Mouse (Mus musculus): Measurements from ENCODE around the gene Mmp11. TPM values are rescaled to one million over a fixed set of nuclear protein-coding genes. Genes with fewer than 3 reads are reported as not detected.
"Not testable (repeated sequence)": the region's sequence is repeated elsewhere in the genome, so short reads cannot be mapped to it uniquely, and the experiment has no call there.

The Mmp11 gene
- polyA plus RNA-seq, 2 experiments from 2014 or later: 6.1 to 11.8 TPM

DNA sequence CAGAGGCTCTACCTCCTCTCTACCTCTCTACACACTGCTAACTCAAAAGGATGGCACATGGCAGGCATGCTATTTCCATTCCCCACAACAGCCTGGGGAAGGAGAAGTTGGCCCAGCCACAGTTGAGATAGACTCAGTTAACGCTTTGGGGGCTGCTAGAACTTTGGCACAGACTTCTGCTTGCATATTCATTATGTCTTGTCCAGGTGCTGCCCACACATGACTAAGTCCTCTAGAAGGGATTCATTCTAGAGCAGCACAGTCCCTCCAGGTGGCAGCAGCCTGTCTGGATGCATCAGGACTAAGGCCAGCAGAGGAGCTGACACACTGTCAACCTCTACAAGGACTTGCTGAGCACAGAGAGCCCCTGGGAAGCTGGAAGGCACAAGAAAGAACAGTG lies 40.1 kb downstream of the Mmp11 start:
- no peak for ATAC-seq

DNA sequence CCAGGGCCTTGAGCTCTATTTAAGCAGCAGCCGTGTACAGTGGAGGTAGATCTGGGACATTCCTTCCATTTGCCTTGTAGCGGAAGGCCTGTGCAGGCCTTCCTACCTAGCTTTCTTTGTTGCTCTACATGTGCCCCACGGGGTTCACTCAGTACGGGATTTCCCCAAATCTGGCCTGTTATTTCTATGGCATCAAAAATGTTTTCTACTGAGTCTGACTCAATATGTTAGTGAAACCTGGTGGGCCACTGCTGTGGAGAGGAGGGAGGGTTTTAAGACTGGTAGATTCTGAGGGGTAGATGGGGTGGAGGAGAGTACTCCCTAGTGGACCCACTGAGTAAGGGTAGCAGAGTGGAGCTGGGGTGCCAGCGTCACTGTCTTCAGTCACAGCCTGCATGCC lies 40.6 kb downstream of the Mmp11 start:
- ATAC-seq: no peak

DNA sequence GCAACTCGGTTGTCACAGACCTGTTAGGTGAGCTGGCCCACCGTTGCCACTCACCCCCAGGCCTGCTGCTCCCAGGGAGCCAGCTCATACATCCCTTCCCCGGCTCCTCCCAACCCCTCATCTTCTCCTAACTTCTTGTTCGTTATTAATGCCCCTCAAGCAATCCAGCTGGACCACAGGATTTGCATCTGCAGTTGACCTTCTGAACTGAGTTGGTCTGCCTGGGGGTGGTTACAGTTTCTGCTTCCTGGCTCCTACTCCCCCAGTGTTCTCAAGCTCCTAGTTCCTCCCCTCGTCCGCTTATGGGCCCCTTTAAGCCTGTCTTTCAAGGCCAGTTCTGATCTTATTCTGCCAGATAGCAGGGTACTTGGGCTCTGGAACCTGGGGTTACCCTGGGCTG lies 41.7 kb downstream of the Mmp11 start:
- no peak for ATAC-seq

- peak; percentile 98 for ATAC-seq
Measured at GRCm38 (mm10) chr10:75893089-75893750, 43.1 kb downstream of the Mmp11 start, which contains the start of gene Derl3. TSS of gene Derl3 (plus strand) at chr10:75893413.

DNA sequence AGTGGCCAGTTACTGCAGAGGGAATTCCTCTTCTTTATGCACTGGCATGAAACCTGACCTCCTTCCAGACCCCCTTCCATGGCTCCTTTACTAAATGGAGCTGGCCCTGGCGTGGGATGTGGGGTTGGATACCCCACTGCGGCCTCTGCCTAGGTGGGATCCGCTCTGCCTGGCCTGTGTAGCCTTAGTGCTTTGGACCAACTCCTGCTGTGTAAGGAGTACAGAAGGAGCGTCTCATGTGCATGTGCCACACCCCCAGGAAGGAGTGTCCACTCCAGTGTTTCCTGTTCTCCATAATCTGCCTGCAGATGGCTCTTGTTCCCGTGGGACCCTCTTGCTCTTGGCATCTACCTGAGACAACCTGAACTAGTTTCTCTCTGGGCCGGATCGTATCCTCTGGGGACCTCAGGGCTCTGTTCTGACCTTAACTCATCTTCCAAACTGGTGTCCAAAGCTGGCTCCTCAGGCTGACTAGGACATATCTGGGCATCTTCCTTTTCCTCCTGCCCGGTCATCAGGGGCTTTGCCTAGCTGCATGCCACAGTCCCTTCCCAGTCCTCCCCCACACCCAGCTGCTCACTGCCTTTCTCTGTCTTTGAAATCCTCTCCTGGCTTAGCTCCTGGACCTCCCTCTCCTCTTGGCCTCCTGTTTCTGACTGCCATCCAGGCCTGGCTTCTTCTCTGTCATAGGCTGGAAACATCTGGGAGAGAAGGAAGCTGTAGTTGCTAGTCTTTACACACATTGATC lies 46.7 kb downstream of the Mmp11 start:
- no peak for ATAC-seq

DNA sequence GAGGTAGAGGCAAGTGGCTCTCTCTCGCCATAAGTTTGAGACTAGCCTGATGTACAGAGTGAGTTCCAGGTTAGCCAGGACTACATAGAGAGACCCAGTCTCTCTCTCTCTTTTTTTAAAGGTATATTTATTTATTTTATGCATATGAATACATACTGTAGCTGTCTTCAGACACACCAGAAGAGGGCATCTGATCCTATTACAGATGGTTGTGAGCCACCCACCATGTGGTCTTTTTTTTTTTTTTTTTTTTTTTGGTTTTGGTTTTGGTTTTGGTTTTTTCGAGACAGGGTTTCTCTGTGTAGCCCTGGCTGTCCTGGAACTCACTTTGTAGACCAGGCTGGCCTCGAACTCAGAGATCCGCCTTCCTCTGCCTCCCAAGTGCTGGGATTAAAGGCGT lies 48.8 kb downstream of the Mmp11 start:
- not testable (repeated sequence) for ATAC-seq

GRCm38 (mm10) chr10:75884742-75885141 lies 51.6 kb downstream of the Mmp11 start:
- ATAC-seq: no peak

DNA sequence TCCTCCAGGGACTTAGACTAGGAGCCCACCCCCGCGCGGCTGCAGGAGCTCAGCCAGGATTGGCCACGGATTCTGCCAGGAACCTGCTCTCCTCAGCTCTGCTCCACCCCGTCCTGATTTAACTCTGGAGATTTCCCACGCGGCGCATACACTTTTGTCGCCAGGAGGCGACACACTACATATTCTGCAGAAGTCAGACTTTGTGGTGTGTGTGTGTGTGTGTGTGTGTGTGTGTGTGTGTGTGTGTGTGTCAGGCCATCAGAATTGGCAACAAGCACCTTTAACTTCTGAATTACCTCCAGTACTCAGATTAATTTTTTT lies 53.1 kb downstream of the Mmp11 start:
- ATAC-seq: peak; percentile 64

GRCm38 (mm10) chr10:75882433-75883231 lies 53.7 kb downstream of the Mmp11 start:
- ATAC-seq: no peak

DNA sequence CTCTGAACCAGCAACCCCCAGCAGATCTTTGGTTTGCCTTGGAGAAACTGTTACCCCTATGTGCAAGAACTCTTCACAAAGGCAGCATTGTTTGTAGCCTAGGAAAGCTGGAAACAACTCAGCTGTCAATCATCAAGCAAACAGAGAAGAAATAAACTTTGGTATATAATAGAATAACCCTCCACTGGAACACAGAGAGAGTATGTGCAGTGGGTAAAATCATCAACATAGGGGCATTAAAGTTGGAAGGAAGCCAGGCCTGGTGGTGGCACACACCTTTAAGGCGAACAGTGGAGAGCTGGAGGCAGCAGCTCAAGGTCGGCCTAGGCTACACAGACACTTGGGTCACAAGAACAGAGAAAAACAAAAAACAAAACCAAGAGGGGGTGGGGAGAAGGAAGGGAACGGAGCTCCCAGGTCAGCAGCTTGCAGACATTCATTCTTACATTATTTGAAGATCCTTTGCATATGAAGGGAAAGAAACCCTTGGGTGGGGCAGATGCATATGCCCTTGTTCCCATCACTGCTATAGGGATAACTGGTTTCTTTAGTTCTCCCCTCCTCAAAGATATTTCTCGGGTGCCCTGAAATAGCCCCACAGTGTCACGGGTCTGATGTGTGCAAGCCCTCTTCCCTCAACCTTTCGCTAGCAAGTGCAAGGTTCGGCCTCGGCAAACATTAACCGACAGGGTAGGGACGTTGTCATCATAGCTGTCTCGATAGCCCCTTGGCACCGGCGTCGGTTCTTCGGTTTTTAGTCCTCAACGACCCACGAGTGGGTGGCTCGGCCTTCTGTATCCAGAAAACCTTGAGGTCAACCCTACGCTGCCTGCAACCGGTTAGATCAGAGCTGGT lies 54.5 kb downstream of the Mmp11 start:
- ATAC-seq: no peak

- no peak for ATAC-seq
Measured at GRCm38 (mm10) chr10:75880771-75881577, 55.3 kb downstream of the Mmp11 start.

- ATAC-seq: no peak
Measured at GRCm38 (mm10) chr10:75880351-75880750, 55.9 kb downstream of the Mmp11 start.

GRCm38 (mm10) chr10:75878836-75879235 lies 57.5 kb downstream of the Mmp11 start:
- no peak for ATAC-seq

- no peak for ATAC-seq
Measured at GRCm38 (mm10) chr10:75873543-75874170, 62.6 kb downstream of the Mmp11 start.

Other genes starting within 250 kb of the Mmp11 start
- gene Cabin1, start 172.2 kb downstream of the Mmp11 start, polyA plus RNA-seq (2017; shearing (Covaris generic)): 10 to 100 TPM; 25.1 to 30.0 TPM
- 10 to 100 TPM; 73.3 to 80.4 TPM for gene Ddt, start 163.1 kb downstream of the Mmp11 start, polyA plus RNA-seq (2017; shearing (Covaris generic))
- not detected for gene Gm20441, start 155.5 kb downstream of the Mmp11 start, polyA plus RNA-seq (2017; shearing (Covaris generic))
- gene Gstt3, start 155.1 kb downstream of the Mmp11 start, polyA plus RNA-seq (2017; shearing (Covaris generic)): 10 to 100 TPM in 1 of 2 experiments, 1 to 10 TPM in 1; 6.4 to 16.8 TPM
- 1 to 10 TPM in 1 of 2 experiments, not detected in 1; 1.3 TPM for gene Gstt1, start 137.9 kb downstream of the Mmp11 start, polyA plus RNA-seq (2017; shearing (Covaris generic))
- not detected for gene Gstt4, start 114.0 kb downstream of the Mmp11 start, polyA plus RNA-seq (2017; shearing (Covaris generic))
- gene Gstt2, start 99.1 kb downstream of the Mmp11 start, polyA plus RNA-seq (2017; shearing (Covaris generic)): 10 to 100 TPM; 47.5 to 54.8 TPM
- gene Mif, start 76.3 kb downstream of the Mmp11 start, polyA plus RNA-seq (2017; shearing (Covaris generic)): 100 to 1,000 TPM; 486 to 555 TPM
- 1 to 10 TPM; 1.0 to 2.8 TPM for gene Derl3, start 43.1 kb downstream of the Mmp11 start, polyA plus RNA-seq (2017; shearing (Covaris generic))
- gene Smarcb1, start 14.9 kb downstream of the Mmp11 start, polyA plus RNA-seq (2017; shearing (Covaris generic)): 100 to 1,000 TPM in 1 of 2 experiments, 10 to 100 TPM in 1; 98.5 to 160 TPM
- 10 to 100 TPM; 15.3 to 18.3 TPM for gene Chchd10, start 3.4 kb downstream of the Mmp11 start, polyA plus RNA-seq (2017; shearing (Covaris generic))
- gene Gm867, start 4.2 kb upstream of the Mmp11 start, polyA plus RNA-seq (2017; shearing (Covaris generic)): under 1 TPM in 1 of 2 experiments, not detected in 1; 0.27 TPM
- 1 to 10 TPM; 1.3 to 2.1 TPM for gene Vpreb3, start 6.6 kb upstream of the Mmp11 start, polyA plus RNA-seq (2017; shearing (Covaris generic))
- 1 to 10 TPM in 1 of 2 experiments, under 1 TPM in 1; 0.55 to 1.1 TPM for gene Gm5134, start 18.0 kb upstream of the Mmp11 start, polyA plus RNA-seq (2017; shearing (Covaris generic))
- 1 to 10 TPM; 9.6 to 9.7 TPM for gene Zfp280b, start 96.2 kb upstream of the Mmp11 start, polyA plus RNA-seq (2017; shearing (Covaris generic))
- gene Slc5a4b, start 174.5 kb upstream of the Mmp11 start, polyA plus RNA-seq (2017; shearing (Covaris generic)): under 1 TPM in 1 of 2 experiments, not detected in 1; 0.09 TPM
- gene Slc5a4a, start 211.0 kb upstream of the Mmp11 start, polyA plus RNA-seq (2017; shearing (Covaris generic)): not detected